In the genomic region with DNA sequence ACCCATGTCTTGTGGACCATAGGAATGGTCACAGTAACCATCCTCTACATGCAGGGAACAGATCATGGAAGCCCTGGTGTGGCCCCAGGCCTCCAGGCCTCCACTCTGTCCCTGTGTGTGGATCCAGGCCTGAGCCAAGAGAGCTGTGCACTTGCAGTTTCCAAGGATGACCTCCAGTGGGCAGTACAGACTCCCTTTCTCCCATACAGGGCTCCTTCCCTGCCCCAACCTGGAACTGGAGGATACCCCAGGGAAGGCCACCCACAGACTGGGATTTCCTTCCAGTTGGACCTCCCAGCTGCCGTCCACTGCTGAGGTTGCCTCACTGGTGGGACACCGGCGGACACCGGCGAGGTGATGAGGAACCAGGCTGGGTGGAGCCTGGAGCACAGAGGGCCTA, we compare ENCODE assay signal across 10 mouse cellular contexts. TPM values are rescaled to one million over a fixed set of nuclear protein-coding genes. Genes with fewer than 3 reads are reported as not detected.
DNase-seq lines count a peak whose midpoint lies in the region; ATAC-seq and TF ChIP-seq lines count a peak whose summit lies in the region.
"Had no signal": no experiment of that assay in that cellular context is flagged by ENCODE, and none has a peak within 500 bp of the region (broad histone marks: within the 10 kb centered on the region; RNA-seq: fewer than 3 reads in every experiment).

No protein-coding gene starts in this region.

- no peak overlapping the region for H3K27ac ChIP-seq in hindbrain, embryonic 12.5 days
- H3K27ac ChIP-seq in hindbrain, embryonic 16.5 days (ENCODE audit: low read depth, low read length), result no peak overlapping the region
- H3K27ac ChIP-seq in liver, embryonic 12.5 days, result peak overlapping the region; percentile 99
- H3K27ac ChIP-seq: embryonic facial prominence, embryonic 12.5 days; limb, embryonic 12.5 days had no signal

- DNase-seq in G1E (ENCODE audit: low spot score), result no peak
- peak; percentile 70 for DNase-seq in embryo, embryonic 10.5 days (ENCODE audit: low spot score)
- DNase-seq in spleen, postnatal 36 days (ENCODE audit: low spot score in 2 of 2), result no peak
- DNase-seq in layer of hippocampus, adult 11-12 months (ENCODE audit: low spot score), result no peak
- no peak for DNase-seq in layer of hippocampus, adult 8-10 months (ENCODE audit: low spot score in 2 of 2)

- H3K9ac ChIP-seq in hindbrain, embryonic 12.5 days, result no peak overlapping the region
- no peak overlapping the region for H3K9ac ChIP-seq in hindbrain, embryonic 16.5 days (ENCODE audit: low read depth, low read length)
- H3K9ac ChIP-seq in liver, embryonic 12.5 days, result no peak overlapping the region
- H3K9ac ChIP-seq: embryonic facial prominence, embryonic 12.5 days; limb, embryonic 12.5 days had no signal

- WGBS in hindbrain, embryonic 12.5 days, result 35% methylated on average over 5 of the region's 5 CpGs
- 57% methylated on average over 5 of the region's 5 CpGs for WGBS in hindbrain, embryonic 16.5 days
- 64% methylated on average over 5 of the region's 5 CpGs for WGBS in liver, embryonic 12.5 days (ENCODE audit: insufficient replicate concordance)

- TF ChIP-seq CTCF in G1E (IDR thresholded peaks at IDR 0.05; ENCODE audit: low read depth, low read length), result peak; percentile 86

- peaks cover 13% of the 10 kb centered on the region; the same call in 1 of the 2 replicates for H3K27me3 ChIP-seq in hindbrain, embryonic 12.5 days
- no peaks in the 10 kb centered on the region for H3K27me3 ChIP-seq in hindbrain, embryonic 16.5 days (replicated peaks; ENCODE audit: control insufficient read depth, insufficient read depth, low read length)
- H3K27me3 ChIP-seq in G1E (ENCODE audit: insufficient read depth, low read length), result no peaks in the 10 kb centered on the region
- H3K27me3 ChIP-seq in liver, embryonic 12.5 days (replicated peaks), result peaks cover 14% of the 10 kb centered on the region
- H3K27me3 ChIP-seq: limb, embryonic 12.5 days had no signal

- 0 out of 2 replicates have a peak, but pooled peaks cover 3% of the 10 kb centered on the region for H3K4me1 ChIP-seq in hindbrain, embryonic 12.5 days
- H3K4me1 ChIP-seq in hindbrain, embryonic 16.5 days (ENCODE audit: control insufficient read depth, insufficient read depth, low read depth, low read length), result no peaks in the 10 kb centered on the region
- H3K4me1 ChIP-seq in G1E (ENCODE audit: insufficient read depth, low read depth, low read length), result peaks cover 96% of the 10 kb centered on the region
- H3K4me1 ChIP-seq in liver, embryonic 12.5 days, result peaks cover 70% of the 10 kb centered on the region
- H3K4me1 ChIP-seq: embryonic facial prominence, embryonic 12.5 days; limb, embryonic 12.5 days had no signal

- no peaks in the 10 kb centered on the region for H3K9me3 ChIP-seq in hindbrain, embryonic 12.5 days (replicated peaks)
- H3K9me3 ChIP-seq in hindbrain, embryonic 16.5 days (ENCODE audit: control insufficient read depth, low read length), result no peaks in the 10 kb centered on the region
- no peaks in the 10 kb centered on the region for H3K9me3 ChIP-seq in G1E (replicated peaks)
- H3K9me3 ChIP-seq in liver, embryonic 12.5 days (replicated peaks), result no peaks in the 10 kb centered on the region
- H3K9me3 ChIP-seq: embryonic facial prominence, embryonic 12.5 days; limb, embryonic 12.5 days had no signal

- no peak overlapping the region for H3K4me3 ChIP-seq in hindbrain, embryonic 12.5 days
- no peak overlapping the region for H3K4me3 ChIP-seq in hindbrain, embryonic 16.5 days (ENCODE audit: low read length)
- H3K4me3 ChIP-seq in G1E (ENCODE audit: low read depth, low read length), result peak overlapping the region; percentile 34; the same call in 1 of the 2 replicates
- H3K4me3 ChIP-seq in liver, embryonic 12.5 days, result no peak overlapping the region
- H3K4me3 ChIP-seq: embryonic facial prominence, embryonic 12.5 days; limb, embryonic 12.5 days had no signal

- peak; percentile 28; the same call in 1 of the 2 replicates for ATAC-seq in hindbrain, embryonic 12.5 days (ENCODE audit: low FRiP score)
- no peak for ATAC-seq in hindbrain, embryonic 16.5 days
- peak; percentile 36; the same call in 1 of the 2 replicates for ATAC-seq in G1E (ENCODE audit: extremely low read depth, insufficient number of reproducible peaks, low FRiP score, poor library complexity, severe bottlenecking)
- no peak for ATAC-seq in liver, embryonic 12.5 days

- H3K4me2 ChIP-seq in hindbrain, embryonic 12.5 days (replicated peaks), result no peak overlapping the region
- H3K4me2 ChIP-seq in hindbrain, embryonic 16.5 days (ENCODE audit: low read length), result no peak overlapping the region
- no peak overlapping the region for H3K4me2 ChIP-seq in liver, embryonic 12.5 days
- H3K4me2 ChIP-seq: embryonic facial prominence, embryonic 12.5 days; limb, embryonic 12.5 days had no signal

- no peaks in the 10 kb centered on the region for H3K36me3 ChIP-seq in hindbrain, embryonic 12.5 days
- no peaks in the 10 kb centered on the region for H3K36me3 ChIP-seq in hindbrain, embryonic 16.5 days (ENCODE audit: control insufficient read depth, insufficient read depth, low read length)
- peaks cover 14% of the 10 kb centered on the region for H3K36me3 ChIP-seq in G1E (replicated peaks)
- H3K36me3 ChIP-seq in liver, embryonic 12.5 days, result no peaks in the 10 kb centered on the region
- H3K36me3 ChIP-seq: embryonic facial prominence, embryonic 12.5 days; limb, embryonic 12.5 days had no signal

RNA-seq across cellular contexts. Expression of gene Ano1, which starts 29.6 kb away (rescaled TPM):
- polyA plus RNA-seq in hindbrain, embryonic 12.5 days (2016; fragmentation: Nextera tagmentation; extraction: Ambion mirVana), result 6.9 and 7.5 TPM in 2 replicates
- polyA plus RNA-seq in hindbrain, embryonic 16.5 days (2015; fragmentation: Nextera tagmentation; extraction: Ambion mirVana), result 5.2 and 5.7 TPM in 2 replicates
- 7.1 and 11.3 TPM in 2 replicates for total RNA-seq in G1E (2014; fragmentation: Nextera tagmentation)
- 3.2 and 3.7 TPM in 2 replicates for total RNA-seq in G1E (2017)
- polyA plus RNA-seq in G1E (2012), result 1.2 and 1.8 TPM in 2 replicates
- 5.7 and 7.2 TPM in 2 replicates for polyA plus RNA-seq in liver, embryonic 12.5 days (2016; fragmentation: Nextera tagmentation; extraction: Ambion mirVana)
- total RNA-seq in layer of hippocampus, adult 8-10 months (2022), result 1 to 10 TPM; 2.8 to 7.6 (median 3.9) TPM

RNA-seq across cellular contexts. Expression of gene Fgf3, which starts 56.5 kb away (rescaled TPM):
- 1.9 and 2.1 TPM in 2 replicates for polyA plus RNA-seq in hindbrain, embryonic 12.5 days (2016; fragmentation: Nextera tagmentation; extraction: Ambion mirVana)
- polyA plus RNA-seq in hindbrain, embryonic 16.5 days (2015; fragmentation: Nextera tagmentation; extraction: Ambion mirVana), result 13.1 and 14.5 TPM in 2 replicates
- total RNA-seq in G1E (2014; fragmentation: Nextera tagmentation), result 0.68 and 2.5 TPM in 2 replicates
- 6.2 and 10.3 TPM in 2 replicates for total RNA-seq in G1E (2017)
- 14.1 and 14.8 TPM in 2 replicates for polyA plus RNA-seq in G1E (2012)
- 0.20 and 0.47 TPM in 2 replicates for polyA plus RNA-seq in liver, embryonic 12.5 days (2016; fragmentation: Nextera tagmentation; extraction: Ambion mirVana)
- under 1 TPM in 1 of 4 experiments, not detected in 3; 0.43 TPM for total RNA-seq in layer of hippocampus, adult 8-10 months (2022)
- polyA plus RNA-seq: limb, embryonic 12.5 days had no signal

Comparison
In these comparisons a context has a peak if more than half of its experiments do, and no peak if none do; other contexts are left out.
1. ATAC-seq: peak in hindbrain, embryonic 12.5 days (single experiment) and G1E (single experiment); none in hindbrain, embryonic 16.5 days (single experiment) and liver, embryonic 12.5 days (single experiment).